Mouse (Mus musculus): ENCODE measurements around the gene Zfp108. TPM values are rescaled to one million over a fixed set of nuclear protein-coding genes. Genes with fewer than 3 reads are reported as not detected.

Gene Zfp108
- polyA plus RNA-seq (2012) = not detected in 2 replicates

DNA sequence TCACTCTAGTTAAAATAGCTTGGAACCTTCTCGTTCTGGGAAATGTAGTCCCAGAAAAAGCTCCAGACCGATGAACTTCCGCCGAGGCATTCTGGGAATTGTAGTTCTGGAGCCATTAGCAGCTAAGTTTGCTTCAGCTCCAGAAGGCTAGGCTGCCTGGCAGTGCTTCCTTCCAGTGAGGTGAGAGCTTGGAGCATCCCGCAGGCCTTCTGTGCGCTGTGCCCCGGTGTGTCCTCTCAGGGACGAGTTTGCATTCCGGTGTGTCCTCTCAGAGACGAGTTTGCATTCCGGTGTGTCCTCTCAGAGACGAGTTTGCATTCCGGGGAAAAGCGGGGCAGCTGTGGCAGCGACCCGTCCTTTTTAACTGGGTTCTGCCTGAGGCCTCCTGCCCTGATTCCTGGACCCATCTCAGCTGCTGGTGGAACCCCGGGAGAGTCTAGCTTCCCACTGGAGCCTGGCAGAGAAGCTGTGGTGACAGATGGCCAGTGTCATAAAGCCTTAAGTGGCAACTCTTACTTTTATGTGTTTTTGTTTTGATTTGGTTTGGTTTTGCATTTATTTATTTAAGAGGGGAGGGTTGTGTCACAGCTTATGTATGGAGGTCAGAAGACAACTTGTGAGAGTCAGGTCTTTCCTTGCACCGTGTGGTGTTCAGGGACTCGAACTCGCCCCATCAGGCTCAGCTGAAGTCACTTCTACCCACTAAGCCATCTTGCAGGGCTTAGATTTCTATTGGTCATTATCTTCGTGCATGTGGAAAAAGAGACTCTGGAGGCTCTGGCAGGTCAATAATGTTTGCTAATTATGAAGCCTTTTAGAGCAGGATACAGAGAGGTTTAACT, at the start of gene Zfp108:
Zfp108 (plus strand) TSS at position 162 of the 842 bp plus-strand sequence.
- TF ChIP-seq TAL1 (IDR thresholded peaks at IDR 0.05; ENCODE audit: low read length) = no peak
- no peak for TF ChIP-seq GATA1 (IDR thresholded peaks at IDR 0.05; ENCODE audit: low read length)
- no peaks in the 10 kb centered on the region for H3K27me3 ChIP-seq (ENCODE audit: control insufficient read depth)
- no peaks in the 10 kb centered on the region for H3K36me3 ChIP-seq (ENCODE audit: control insufficient read depth)
- H3K9me3 ChIP-seq (ENCODE audit: control insufficient read depth, low read length) = no peaks in the 10 kb centered on the region
- peak within 1 kb of the TSS; percentile 50 for H3K4me3 ChIP-seq (replicated peaks)
- peaks cover 9% of the 10 kb centered on the region for H3K4me1 ChIP-seq (ENCODE audit: control insufficient read depth)

GRCm38 (mm10) chr7:24207488-24208261, 46.9 kb upstream of the Zfp108 start:
- Histone ChIP-seq H3K27me3 (ENCODE audit: control insufficient read depth) (no peaks in the 10 kb centered on the region), H3K4me1 (ENCODE audit: control insufficient read depth) (peaks cover 8% of the 10 kb centered on the region), H3K36me3 (ENCODE audit: control insufficient read depth) (peaks cover 4% of the 10 kb centered on the region), H3K9me3 (ENCODE audit: control insufficient read depth, low read length) (no peaks in the 10 kb centered on the region), H3K4me3 (replicated peaks) (peak overlapping the region; percentile 61)
- TF ChIP-seq TAL1 (IDR thresholded peaks at IDR 0.05; ENCODE audit: low read length) = no peak
- no peak for TF ChIP-seq GATA1 (IDR thresholded peaks at IDR 0.05; ENCODE audit: low read length)

DNA sequence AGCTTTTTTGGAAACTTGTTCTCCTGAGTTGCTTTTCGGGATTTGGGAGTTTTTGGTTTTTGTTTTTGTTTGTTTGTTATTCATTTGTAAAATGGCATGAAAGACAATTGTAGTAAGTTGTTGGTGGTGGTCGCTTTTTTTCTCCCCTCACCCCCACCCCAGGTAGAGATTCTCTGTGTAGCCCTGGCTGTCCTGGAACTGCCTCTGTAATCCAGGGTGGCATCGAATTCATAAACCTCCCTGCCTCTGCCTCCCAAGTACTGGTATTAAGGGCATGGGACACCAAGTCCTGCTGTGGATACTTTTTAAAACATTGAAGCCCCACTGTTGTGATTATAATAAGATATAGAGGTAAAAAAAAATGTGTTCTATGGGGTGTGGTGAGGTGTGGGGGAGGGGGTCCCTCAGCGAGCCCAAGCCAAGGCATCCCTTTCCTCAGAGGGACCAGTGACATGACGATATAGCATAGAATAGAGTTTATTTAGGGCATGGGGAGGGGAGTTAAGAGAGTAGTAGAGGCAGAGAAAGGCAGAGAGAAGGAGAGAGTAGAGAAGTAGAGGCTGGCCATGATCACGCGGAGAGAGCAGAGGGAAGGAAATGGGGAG, 46.2 kb upstream of the Zfp108 start:
- Histone ChIP-seq H3K4me1 (ENCODE audit: control insufficient read depth) (peaks cover 8% of the 10 kb centered on the region), H3K9me3 (ENCODE audit: control insufficient read depth, low read length) (no peaks in the 10 kb centered on the region), H3K4me3 (replicated peaks) (peak overlapping the region; percentile 61), H3K27me3 (ENCODE audit: control insufficient read depth) (no peaks in the 10 kb centered on the region), H3K36me3 (ENCODE audit: control insufficient read depth) (peaks cover 3% of the 10 kb centered on the region)
- no peak for TF ChIP-seq TAL1 (IDR thresholded peaks at IDR 0.05; ENCODE audit: low read length)
- TF ChIP-seq GATA1 (IDR thresholded peaks at IDR 0.05; ENCODE audit: low read length) = no peak

DNA sequence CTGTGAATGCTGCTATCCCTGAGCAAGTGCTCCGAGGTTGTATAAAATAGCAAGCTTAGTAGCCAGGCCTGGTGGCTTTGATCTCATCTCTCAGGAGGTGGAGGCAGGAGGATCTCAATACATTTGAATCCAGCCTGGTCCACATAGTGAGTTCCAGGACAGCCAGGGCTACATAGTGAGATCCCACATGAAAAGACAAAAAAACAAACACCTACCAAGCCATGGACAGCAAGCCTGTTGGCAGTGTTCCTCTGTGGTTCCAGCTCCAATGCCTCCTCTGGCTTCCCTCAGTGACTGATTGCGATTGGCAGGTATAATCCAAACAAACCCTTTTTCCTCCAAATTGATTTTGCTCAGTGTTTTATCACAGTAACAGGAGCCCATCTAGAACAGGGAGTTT, 44.3 kb upstream of the Zfp108 start:
- peaks cover 3% of the 10 kb centered on the region for H3K36me3 ChIP-seq (ENCODE audit: control insufficient read depth)
- no peak for TF ChIP-seq TAL1 (IDR thresholded peaks at IDR 0.05; ENCODE audit: low read length)
- no peak for TF ChIP-seq GATA1 (IDR thresholded peaks at IDR 0.05; ENCODE audit: low read length)
- no peak overlapping the region for H3K4me3 ChIP-seq (replicated peaks)
- no peaks in the 10 kb centered on the region for H3K9me3 ChIP-seq (ENCODE audit: control insufficient read depth, low read length)
- no peaks in the 10 kb centered on the region for H3K27me3 ChIP-seq (ENCODE audit: control insufficient read depth)
- peaks cover 8% of the 10 kb centered on the region for H3K4me1 ChIP-seq (ENCODE audit: control insufficient read depth)

DNA sequence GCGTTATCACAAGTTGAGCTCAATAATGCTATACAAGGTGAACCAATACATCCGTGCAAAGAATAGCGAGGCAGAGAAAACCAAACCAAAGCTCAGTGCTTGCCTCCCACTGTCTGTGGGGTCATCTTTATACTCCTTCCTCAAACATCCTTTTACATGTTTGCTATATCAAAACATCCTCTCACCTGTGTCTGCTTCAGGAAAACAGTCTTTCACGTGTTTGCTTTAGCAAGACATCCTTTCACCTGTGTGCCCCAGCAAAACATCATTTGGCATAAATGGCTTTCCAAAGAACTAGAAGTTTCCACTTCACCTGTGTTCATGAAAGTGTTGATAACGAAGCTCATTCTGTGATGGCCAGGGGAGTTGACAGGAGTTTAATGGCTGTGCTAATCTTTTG, 43.3 kb upstream of the Zfp108 start, which contains the start of gene Zfp111:
Zfp111 (minus strand) TSS at position 101 of the 400 bp plus-strand sequence.
- TF ChIP-seq GATA1 (IDR thresholded peaks at IDR 0.05; ENCODE audit: low read length) = no peak
- TF ChIP-seq TAL1 (IDR thresholded peaks at IDR 0.05; ENCODE audit: low read length) = no peak

GRCm38 (mm10) chr7:24237040-24237791, 17.4 kb upstream of the Zfp108 start, which contains the start of gene Zfp109:
Gene Zfp109, minus strand, starts transcription at chr7:24237560.
- H3K36me3 ChIP-seq (ENCODE audit: control insufficient read depth) = peaks cover 5% of the 10 kb centered on the region
- H3K27me3 ChIP-seq (ENCODE audit: control insufficient read depth) = no peaks in the 10 kb centered on the region
- H3K4me1 ChIP-seq (ENCODE audit: control insufficient read depth) = peaks cover 10% of the 10 kb centered on the region
- TF ChIP-seq GATA1 (IDR thresholded peaks at IDR 0.05; ENCODE audit: low read length) (no peak), TAL1 (IDR thresholded peaks at IDR 0.05; ENCODE audit: low read length) (no peak)
- H3K4me3 ChIP-seq (replicated peaks) = peak within 1 kb of the TSS; percentile 75
- no peaks in the 10 kb centered on the region for H3K9me3 ChIP-seq (ENCODE audit: control insufficient read depth, low read length)

More for the DNA sequence above, 43.3 kb upstream of the Zfp108 start, which contains the start of gene Zfp111:
- Histone ChIP-seq H3K27me3 (ENCODE audit: control insufficient read depth) (no peaks in the 10 kb centered on the region), H3K9me3 (ENCODE audit: control insufficient read depth, low read length) (peaks cover 2% of the 10 kb centered on the region; the same call in 1 of the 2 replicates), H3K4me1 (ENCODE audit: control insufficient read depth) (peaks cover 8% of the 10 kb centered on the region), H3K4me3 (replicated peaks) (no peak within 1 kb of the TSS), H3K36me3 (ENCODE audit: control insufficient read depth) (no peaks in the 10 kb centered on the region)

DNA sequence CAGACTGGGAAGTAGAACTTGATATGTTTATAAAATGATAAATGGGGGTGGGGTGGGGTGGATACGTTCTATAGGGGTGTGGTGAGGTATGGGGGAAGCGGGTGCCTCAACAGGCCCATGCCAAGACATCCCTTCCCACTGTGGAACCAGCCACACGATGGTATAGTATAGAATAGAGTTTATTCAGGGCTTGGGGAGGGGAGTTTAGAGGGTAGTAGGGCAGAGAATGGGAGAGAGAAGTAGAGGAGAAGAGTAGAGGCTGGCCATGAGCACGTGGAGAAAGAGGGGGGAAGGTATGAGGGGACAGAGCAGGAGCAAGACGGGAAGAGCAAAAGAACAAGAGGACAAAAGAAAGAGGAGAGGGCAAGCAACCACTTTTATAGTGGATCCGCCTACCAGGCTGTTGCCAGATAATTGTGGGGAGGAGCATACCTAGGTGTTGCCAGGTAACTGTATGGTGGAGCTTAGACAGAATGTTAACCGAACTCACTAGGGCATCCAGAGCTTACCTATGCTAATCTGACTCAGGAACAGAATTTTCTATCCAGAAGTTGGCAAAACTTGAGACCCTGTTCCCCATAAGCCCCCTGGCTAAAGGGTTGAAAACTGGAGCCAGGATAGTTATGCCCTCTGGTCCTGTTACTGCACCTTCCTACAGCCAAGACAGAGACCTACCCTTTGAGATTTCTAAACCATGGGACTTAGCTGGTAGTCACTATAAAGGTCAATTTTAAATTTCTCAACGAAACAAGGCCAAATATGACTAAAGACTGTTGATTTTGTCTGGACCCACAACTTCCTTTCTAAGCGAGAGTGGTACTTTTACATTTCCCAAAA, 597 bp upstream of the Zfp108 start:
- TF ChIP-seq TAL1 (IDR thresholded peaks at IDR 0.05; ENCODE audit: low read length) (no peak), GATA1 (IDR thresholded peaks at IDR 0.05; ENCODE audit: low read length) (no peak)
- Histone ChIP-seq H3K9me3 (ENCODE audit: control insufficient read depth, low read length) (no peaks in the 10 kb centered on the region), H3K27me3 (ENCODE audit: control insufficient read depth) (no peaks in the 10 kb centered on the region), H3K4me3 (replicated peaks) (peak overlapping the region; percentile 50), H3K36me3 (ENCODE audit: control insufficient read depth) (no peaks in the 10 kb centered on the region), H3K4me1 (ENCODE audit: control insufficient read depth) (peaks cover 9% of the 10 kb centered on the region)

Measured in erythroblast, embryonic 14.5 days (primary cell).